Mouse (Mus musculus): ENCODE results near the gene Wdr75.

DNA sequence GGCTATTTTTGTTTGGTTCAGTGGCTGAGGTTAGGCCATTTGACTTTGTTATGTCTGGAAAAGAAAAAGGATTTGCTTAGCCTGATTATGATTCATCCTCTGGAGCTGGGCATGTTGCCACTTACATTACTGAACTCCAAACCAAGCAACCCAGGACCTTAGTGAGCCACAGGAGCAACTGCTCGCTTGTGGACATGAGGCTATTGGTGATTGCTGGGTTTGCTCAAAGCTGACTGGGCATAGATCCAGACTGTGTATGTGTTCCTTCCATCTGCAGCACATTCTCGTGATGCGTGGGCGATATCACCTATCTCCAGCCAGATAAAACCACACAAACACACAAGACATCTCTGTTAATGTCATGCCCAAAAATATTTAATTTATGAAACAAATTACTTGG, 42.8 kb downstream of the Wdr75 start:
- no peak for TF ChIP-seq POLR2AphosphoS5 (IDR thresholded peaks at IDR 0.05; ENCODE audit: insufficient replicate concordance, low read depth, low read length)
- no peak for TF ChIP-seq CTCF (IDR thresholded peaks at IDR 0.05; ENCODE audit: low read depth, low read length)
- TF ChIP-seq GATA1 (IDR thresholded peaks at IDR 0.05; ENCODE audit: borderline replicate concordance, low read length) = no peak
